Mouse (Mus musculus) right cerebral cortex, postnatal 14 days (tissue): ENCODE results near the gene Pde10a.

Experiments used
- DNase-seq: peaks from one replicate; pipeline ENCODE4 v3.0.0; 2022

Pde10a gene

DNA sequence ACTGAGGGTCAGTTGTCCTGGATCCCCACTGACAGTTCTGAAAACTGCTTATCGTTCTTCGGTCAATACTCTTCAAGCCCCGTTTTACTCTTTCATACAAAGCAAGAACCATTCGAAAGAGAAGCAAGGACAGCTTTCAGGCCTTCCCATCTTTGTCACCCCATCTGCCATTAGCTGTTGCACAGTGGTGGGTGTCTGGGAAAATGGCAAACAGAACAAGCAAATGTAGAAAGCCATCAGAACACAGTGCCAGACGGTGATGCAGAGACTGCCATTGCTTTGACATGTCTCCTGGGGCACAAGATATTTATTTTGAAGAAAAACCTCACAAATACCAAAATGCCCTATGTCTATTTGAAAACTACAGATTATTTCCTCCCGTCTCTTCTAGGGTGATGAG, 451.6 kb downstream of the Pde10a start:
- DNase-seq = no peak

DNA sequence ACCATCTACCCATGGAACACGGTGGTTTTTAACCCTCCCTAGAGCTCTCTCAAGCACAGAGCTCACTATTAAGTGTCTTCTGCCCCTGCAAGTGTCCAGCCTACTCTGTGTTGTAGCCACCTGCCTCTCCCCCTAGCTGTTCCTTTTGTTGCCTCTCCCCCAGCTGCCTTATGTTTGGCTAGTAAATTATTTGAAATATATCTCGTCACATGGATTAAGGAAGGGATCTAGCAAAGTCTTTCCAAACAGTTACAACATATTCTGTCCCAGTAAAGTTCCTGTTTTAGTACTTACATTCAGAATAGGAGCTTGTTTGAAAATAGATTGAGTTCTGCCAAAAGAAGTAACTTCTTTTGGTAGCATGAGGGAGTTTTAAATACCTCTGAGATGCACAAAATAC, 452.1 kb downstream of the Pde10a start:
- DNase-seq = no peak

DNA sequence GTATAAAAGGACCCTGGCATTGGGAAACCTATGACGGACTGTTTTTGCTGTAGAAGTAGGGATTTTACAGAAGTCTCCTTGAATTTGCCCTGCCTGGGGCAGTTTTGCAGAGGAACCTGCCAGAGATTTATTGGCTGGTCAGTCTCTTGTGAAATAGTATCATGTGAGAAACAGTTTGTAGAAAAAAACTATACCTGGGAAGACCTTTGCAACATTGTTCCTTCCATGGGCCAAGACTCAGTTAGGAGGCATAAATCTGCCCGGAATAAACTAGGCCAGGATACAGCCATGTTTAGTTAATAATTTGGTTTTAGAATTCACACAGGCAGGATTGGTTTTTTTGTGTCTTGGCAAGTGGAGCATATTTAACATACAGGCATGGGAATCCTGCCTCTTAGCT, 458.4 kb downstream of the Pde10a start:
- DNase-seq = no peak

DNA sequence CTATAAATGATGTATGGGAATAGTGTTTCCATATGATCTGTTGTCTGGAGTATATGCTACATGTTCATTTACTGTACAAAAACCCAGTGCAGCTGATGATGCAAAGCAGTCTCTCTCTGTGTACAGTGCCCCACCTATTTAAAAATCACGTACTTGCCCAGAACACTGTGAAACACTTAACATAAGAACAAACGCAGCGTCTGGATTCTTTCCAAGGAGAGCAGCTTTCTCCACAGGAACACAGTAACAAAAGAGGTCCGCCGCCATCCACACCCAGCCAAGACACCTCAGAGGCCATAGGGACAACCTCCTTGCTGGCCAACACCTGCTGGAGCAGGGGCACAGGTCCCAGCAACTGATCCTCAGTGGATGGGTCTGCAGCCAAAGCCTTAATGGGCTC, 460.5 kb downstream of the Pde10a start:
- peak; percentile 35 for DNase-seq

DNA sequence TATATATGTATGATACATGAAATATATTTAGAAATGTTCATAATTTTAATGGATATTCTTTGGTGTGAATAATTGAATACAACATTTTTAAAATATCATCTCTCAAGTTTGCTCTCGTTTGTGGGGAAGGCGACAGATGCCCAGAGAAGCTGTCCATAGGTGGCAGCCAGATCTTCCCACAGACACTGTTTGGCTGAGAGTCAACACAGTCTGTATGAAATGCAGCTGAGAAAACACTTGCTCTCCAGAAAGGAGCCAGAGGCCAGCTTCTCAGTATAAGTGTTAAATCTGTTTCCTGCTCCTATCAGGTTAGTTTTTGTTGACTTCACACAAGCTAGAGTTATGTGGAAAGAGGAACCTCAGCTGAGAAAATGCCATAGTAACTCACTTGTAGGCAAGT, 461.4 kb downstream of the Pde10a start:
- peak; percentile 42 for DNase-seq

DNA sequence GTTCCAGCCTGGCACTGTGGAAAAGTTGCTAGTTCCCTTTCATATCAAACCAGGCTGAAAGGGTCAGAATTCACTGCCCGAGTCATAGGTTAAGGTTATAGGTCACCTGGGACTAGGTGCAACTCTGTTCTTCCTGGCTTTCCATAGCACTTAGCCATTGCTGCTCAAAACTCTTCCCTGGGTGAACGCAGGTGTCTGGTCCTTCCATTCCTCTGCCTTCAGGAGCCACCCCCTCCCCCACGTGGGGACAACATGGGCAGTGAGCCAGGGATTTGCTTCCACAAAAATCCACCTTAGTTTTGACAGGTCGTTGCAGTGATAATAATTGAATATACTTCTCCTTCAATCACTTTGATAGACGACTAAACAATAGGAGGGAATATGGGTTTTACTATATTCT, 462.2 kb downstream of the Pde10a start:
- DNase-seq = no peak

DNA sequence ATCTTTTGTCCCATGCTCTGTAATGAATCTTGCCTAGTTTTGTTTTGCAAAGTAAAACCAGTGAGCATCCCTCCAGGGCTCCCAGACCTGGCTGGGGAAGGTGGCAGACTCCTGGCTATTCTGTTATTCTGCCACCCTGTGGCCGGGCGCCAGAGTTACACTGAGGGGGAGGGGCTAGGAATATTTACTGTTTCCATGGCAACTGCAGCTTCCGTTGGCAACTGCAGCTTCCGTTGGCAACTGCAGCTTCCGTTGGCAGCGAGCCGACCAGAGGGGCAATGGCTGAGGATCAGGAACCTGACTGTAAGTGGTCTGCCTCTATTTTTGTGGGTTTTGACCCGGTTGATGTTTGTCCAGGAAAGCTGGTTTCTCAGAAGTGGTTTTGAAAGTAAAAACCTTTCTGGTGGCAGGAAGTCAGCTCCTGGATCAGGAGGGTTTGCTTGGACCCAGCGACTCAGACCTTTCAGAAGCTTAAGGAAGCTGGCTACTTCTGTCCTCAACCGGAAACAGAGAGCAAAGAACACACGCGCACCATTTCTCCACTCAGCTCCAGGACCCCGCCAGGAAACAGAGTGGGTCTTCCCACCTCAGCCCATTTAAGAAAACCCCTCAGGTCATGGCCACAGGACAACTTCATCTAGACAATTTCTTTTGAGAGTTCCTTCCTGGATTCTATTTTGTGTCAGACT, 463.1 kb downstream of the Pde10a start, which contains the start of gene 1700010I14Rik:
TSS of gene 1700010I14Rik (plus strand) at position 215 of the 689 bp plus-strand sequence.
- peak; percentile 93 for DNase-seq

DNA sequence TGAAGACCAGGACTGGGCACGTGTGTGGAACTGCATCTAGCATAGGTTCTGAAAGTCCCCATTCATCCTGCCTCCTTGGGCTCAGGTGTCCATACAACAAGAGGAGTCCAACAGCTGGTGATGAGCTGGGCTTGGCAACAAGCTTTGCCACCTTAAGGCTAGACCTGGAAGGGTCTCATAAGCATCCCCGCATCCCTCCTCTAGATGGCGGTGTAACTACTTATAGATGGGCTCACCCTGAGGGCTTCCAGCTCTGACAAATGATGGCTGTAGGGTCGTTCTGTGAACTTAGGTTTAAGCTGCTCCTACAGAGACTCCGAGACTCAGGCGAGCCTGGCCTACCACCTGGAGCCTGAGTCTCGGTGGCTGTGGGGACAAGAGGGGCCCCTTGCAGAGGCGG, 466.0 kb downstream of the Pde10a start:
- DNase-seq = peak; percentile 58

DNA sequence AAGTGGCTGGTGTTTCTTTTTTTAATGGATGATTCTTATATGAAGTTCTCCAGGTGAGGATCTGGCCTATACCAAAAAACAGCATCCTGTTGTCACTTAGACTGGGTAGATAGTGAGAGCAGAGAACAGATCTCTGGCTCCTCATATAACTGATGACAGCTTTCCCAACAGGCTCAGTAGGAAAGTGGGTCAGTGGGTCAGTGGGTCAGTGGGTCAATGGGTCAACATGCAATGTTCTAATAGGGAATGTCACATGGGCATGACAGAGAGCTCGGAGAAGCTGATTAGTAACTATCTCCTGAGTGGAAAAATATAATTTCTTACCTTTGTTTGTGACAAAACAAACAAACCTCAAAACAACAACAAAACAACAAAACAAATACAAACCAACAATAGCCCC, 470.2 kb downstream of the Pde10a start:
- no peak for DNase-seq

DNA sequence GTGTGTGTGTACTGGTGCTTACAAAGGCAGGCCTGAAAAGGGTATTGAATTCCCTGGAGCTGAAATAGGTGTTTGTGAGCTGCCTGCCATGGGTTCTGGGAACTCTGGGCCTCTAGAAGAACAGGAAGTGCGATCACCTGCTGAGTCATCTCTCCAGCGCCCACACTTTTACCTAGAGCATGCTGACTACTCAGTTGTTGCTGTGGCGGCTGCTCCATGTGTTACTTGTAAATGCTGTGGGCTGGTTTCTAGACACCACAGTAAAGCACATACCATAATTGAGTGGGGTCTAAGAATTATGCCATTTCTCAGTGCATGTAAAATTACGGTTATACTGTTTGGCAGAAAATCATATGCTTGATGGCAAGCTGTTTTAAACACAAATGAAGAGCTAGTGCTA, 477.3 kb downstream of the Pde10a start:
- DNase-seq = no peak

DNA sequence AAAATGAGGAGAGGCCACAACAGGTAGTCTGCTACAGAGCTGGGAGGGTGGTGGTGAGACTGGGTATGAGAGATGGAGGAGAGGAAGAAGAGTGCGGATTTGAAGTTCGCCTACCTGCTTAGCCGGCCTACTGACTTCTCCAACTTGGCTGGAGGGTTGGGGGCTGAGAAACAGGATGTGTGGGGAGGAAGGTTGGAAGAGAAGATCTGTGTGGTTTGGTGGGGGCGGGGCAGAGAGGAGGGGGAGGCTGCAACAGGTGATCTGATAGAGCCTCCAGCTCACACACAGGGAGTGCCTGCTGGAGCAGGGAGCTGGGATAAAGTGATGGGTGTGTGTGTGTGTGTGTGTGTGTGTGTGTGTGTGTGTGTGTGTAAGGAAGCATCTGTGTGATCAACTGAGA, 479.3 kb downstream of the Pde10a start:
- DNase-seq = no peak

DNA sequence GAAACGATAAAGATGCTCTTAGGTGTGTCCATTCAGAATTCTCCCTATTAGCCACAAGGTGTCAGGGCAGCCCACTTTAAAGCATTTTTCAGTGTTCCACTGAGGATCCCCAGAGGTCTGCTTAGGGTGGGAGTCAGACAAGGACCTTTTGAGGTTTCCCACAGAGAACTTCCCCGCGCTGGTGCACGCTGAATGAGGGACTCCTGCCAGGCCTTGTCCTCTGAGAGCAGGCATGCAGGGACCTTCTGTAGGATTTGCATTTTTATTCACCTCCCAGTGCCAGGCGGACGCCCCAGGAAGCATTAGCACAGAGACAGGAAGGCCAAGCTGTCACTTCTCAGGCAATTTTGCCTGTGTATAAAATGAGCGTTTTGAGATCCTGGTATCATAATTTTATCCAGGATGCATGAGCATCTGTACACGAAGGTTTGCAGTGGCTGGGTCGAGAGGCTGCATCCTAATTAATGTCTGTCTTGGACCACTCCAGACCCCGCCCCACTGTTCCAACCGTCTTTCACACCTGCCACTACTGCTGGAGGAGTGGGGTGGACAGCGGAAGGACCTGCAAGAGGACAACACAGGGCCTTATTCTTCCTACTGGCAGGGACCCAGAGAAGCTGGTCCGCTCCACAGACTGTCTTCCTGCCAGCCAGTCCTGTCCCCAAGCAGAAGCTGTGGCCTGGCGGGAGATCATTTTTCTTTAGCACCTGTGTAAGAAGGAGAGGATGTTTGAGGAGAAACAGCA, 498.2 kb downstream of the Pde10a start:
- DNase-seq = peak; percentile 24

DNA sequence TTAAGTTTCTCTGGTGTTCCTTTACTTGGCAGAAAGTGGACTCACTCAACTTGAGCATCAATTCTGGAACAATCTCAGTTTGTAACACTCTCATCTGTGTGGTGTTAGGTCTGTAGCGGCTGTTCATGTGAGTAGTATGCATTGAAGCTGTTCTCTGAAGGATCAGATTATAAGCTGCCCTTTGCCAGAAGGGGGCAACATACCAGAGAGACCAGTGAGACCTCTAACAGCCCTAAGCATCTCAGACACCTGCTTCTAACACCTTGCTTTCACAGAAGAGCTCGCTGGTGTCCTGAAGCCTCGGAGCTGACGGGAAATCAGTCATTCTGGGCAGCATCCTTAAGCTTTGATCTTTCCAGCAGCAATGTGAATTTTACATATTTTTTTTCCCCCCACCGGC, 505.0 kb downstream of the Pde10a start:
- no peak for DNase-seq

DNA sequence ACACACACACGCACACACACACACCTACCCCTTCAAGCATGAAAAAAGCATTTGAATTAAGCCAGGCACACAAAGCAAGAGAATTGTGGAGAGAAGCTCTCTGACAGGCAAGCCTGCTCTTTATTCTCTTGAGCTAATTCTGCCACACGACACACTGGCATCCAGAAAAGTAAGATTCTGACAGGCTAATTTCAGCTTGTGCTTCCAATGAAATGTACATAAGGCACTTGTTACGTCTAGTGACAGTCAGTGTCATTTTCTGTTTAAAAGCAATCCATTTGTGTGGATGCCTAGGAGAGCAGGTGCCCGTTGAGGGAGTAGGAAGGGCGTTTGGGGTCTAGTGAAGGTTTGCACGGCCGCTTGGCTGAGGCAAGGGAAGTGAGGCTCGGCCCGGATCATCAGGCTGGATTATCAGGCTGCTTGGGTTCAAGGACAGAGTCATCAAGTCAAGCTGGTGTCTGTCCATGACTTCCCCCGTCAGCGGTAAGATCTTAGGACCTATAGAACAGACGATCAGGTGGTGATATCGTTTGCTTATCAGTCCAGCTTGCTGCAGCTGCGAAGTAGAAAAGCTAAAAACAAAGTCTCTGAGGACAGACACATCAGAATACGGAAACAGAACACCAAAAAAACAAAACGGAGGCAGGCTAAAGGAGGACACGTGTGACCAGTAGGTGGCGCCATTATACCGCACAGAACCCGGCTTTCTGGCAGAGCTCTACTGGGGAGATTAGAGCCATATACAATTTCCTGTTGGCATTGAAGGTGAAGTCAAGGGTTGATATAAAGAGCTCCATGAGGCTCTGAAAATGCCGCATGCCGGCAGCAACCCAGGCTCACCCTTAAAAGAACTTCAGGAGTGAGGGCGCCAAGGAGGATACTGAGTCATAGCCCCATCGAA, 506.3 kb downstream of the Pde10a start:
- DNase-seq = peak; percentile 89

DNA sequence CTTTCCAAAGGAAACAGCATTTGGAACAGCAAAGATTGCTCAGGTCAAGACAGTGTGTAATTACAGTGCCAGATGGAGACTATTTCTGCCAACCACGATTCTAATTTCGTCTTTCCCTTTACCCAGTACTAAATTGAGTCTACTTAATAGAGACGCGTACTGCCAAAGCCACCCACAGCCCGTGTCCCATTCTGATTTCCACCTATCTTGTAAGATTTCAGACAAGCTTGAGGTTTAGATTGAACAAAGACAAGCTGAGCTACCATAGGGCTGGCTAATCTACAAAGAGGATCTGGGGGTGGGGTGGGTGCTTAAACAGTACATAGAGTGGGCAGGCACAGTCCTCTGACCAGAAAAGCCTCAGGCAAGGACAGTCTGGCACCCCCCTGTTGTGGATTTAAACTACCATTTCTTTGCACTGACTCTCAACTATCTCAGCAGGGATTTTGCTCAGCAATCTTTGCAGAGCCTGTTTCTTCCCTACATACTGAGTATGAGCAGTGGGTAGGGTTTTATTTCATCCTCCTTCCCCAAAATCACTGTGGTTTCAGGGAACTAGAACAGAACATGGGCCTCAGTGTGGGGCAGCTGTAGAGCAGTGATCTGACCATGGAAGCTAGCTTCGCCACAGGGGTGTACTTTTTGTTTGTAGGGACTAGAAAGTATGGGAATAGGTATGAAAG, 507.3 kb downstream of the Pde10a start:
- DNase-seq = no peak

DNA sequence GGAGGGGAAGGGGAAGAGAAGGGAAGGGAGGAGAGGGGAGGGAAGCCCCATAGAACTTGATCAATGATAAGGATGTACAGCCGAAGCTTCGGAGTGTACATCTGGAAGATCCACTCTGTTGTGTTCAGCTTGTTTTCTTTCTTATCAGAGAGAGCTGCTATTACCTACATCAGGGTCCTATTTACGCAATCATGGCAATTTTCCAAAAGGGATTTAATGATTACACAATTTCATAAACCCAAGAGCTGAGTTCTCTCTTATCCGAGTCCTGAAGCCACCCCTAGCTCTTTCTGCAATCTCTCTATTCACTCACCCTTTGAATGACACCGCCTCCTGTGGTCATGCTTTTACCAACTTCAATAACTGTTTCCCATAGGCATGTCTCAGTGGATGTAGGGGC, 508.3 kb downstream of the Pde10a start:
- no peak for DNase-seq

DNA sequence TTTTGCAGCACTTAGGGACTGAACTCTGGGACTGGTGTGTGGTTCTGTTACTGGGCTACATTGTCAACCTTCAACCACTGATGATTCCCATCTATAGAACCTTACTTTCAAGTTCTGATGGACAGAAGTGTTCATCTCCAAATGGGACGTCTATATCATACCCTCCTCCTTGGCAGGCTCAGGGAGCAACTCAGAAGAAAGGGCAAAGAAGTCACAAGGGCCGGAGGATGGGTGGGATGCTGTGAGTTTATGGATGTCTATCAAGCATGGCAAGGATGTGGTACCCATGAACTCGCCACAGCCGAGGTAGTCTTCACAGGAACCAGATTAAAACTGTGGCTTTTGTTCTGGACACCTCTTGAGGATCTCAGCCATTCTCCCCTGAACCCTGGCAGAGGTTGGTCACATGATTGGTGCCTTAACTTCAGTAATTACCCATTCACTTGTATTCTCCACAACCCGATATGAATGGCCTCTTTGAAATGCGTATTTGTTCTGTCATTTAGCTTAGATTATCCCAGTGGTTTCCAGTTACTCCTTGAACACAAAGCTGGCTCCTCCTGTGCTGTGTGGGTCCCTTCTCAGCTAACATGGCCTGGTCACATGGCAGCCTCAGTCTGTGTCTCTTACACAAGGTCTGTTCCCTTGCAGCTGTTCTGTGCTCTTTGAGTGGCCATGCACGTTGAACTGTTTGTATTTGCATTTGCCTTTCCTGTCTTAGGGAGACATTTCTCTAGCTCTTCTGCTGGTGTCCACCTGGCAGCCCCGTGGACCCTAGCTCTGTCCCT, 510.6 kb downstream of the Pde10a start:
- DNase-seq = no peak
